Mouse (Mus musculus): ENCODE results near the gene Hoxb3. TPM values are rescaled to one million over a fixed set of nuclear protein-coding genes. Genes with fewer than 3 reads are reported as not detected.

The Hoxb3 gene
- polyA plus RNA-seq, 1 experiment from 2014 or later: 14.5 TPM

GRCm38 (mm10) chr11:96282795-96283430 is 40.2 kb upstream of the Hoxb3 start:
- H3K9ac ChIP-seq: peak overlapping the region; percentile 84
- H3K4me2 ChIP-seq: peak overlapping the region; percentile 54
- under 1% methylated on average over 49 of the region's 49 CpGs for WGBS
- peaks cover 93% of the 10 kb centered on the region for H3K27me3 ChIP-seq
- H3K36me3 ChIP-seq: no peaks in the 10 kb centered on the region
- peaks cover 3% of the 10 kb centered on the region for H3K4me1 ChIP-seq (replicated peaks)
- H3K27ac ChIP-seq: peak overlapping the region; percentile 95
- H3K9me3 ChIP-seq: no peaks in the 10 kb centered on the region
- ATAC-seq (ENCODE audit: low FRiP score): no peak
- H3K4me3 ChIP-seq: peak overlapping the region; percentile 48

GRCm38 (mm10) chr11:96284041-96284749 is 38.9 kb upstream of the Hoxb3 start:
- no peak for ATAC-seq (ENCODE audit: low FRiP score)
- Histone ChIP-seq H3K27me3 (peaks cover 95% of the 10 kb centered on the region), H3K9ac (peak overlapping the region; percentile 84)

GRCm38 (mm10) chr11:96284774-96285734 is 38.1 kb upstream of the Hoxb3 start:
- 2% methylated on average over 36 of the region's 37 CpGs for WGBS
- Histone ChIP-seq H3K9ac (peak overlapping the region; percentile 84), H3K4me3 (peak overlapping the region; percentile 48), H3K27me3 (peaks cover 95% of the 10 kb centered on the region), H3K9me3 (no peaks in the 10 kb centered on the region), H3K27ac (peak overlapping the region; percentile 95), H3K36me3 (no peaks in the 10 kb centered on the region), H3K4me1 (replicated peaks) (peaks cover 3% of the 10 kb centered on the region), H3K4me2 (peak overlapping the region; percentile 54)
- peak; percentile 67; the same call in 1 of the 2 replicates for ATAC-seq (ENCODE audit: low FRiP score)

More at GRCm38 (mm10) chr11:96284041-96284749, 38.9 kb upstream of the Hoxb3 start:
- under 1% methylated on average over 49 of the region's 49 CpGs for WGBS
- Histone ChIP-seq H3K4me1 (replicated peaks) (peaks cover 3% of the 10 kb centered on the region), H3K4me3 (peak overlapping the region; percentile 48), H3K4me2 (peak overlapping the region; percentile 54), H3K36me3 (no peaks in the 10 kb centered on the region), H3K9me3 (no peaks in the 10 kb centered on the region), H3K27ac (peak overlapping the region; percentile 95)

GRCm38 (mm10) chr11:96285771-96286738 is 37.1 kb upstream of the Hoxb3 start, which contains the start of gene Hoxb7:
Gene Hoxb7 (plus strand): TSS chr11:96286623.
- Histone ChIP-seq H3K27ac (peak within 1 kb of the TSS; percentile 95), H3K27me3 (peaks cover 97% of the 10 kb centered on the region), H3K4me1 (replicated peaks) (peaks cover 3% of the 10 kb centered on the region), H3K9ac (peak within 1 kb of the TSS; percentile 84), H3K9me3 (no peaks in the 10 kb centered on the region), H3K4me2 (peak within 1 kb of the TSS; percentile 54), H3K36me3 (no peaks in the 10 kb centered on the region), H3K4me3 (peak within 1 kb of the TSS; percentile 48)
- no peak for ATAC-seq (ENCODE audit: low FRiP score)
- WGBS: under 1% methylated on average over 43 of the region's 43 CpGs

- peak overlapping the region; percentile 95 for H3K27ac ChIP-seq
- H3K4me1 ChIP-seq (replicated peaks): peaks cover 3% of the 10 kb centered on the region
- H3K9me3 ChIP-seq: no peaks in the 10 kb centered on the region
- H3K27me3 ChIP-seq: peaks cover 94% of the 10 kb centered on the region
- H3K4me2 ChIP-seq: peak overlapping the region; percentile 54
- no peaks in the 10 kb centered on the region for H3K36me3 ChIP-seq
- under 1% methylated on average over 55 of the region's 55 CpGs for WGBS
- ATAC-seq (ENCODE audit: low FRiP score): no peak
- peak overlapping the region; percentile 84 for H3K9ac ChIP-seq
- H3K4me3 ChIP-seq: peak overlapping the region; percentile 48
Observed at GRCm38 (mm10) chr11:96286739-96287385, 36.3 kb upstream of the Hoxb3 start.

- H3K9ac ChIP-seq: peak overlapping the region; percentile 84
- H3K4me3 ChIP-seq: peak overlapping the region; percentile 48
- ATAC-seq (ENCODE audit: low FRiP score): peak; percentile 23; the same call in 1 of the 2 replicates
- H3K4me2 ChIP-seq: peak overlapping the region; percentile 54
- peaks cover 94% of the 10 kb centered on the region for H3K27me3 ChIP-seq
- no peaks in the 10 kb centered on the region for H3K9me3 ChIP-seq
- H3K36me3 ChIP-seq: no peaks in the 10 kb centered on the region
- peaks cover 3% of the 10 kb centered on the region for H3K4me1 ChIP-seq (replicated peaks)
- 0% methylated on average over 9 of the region's 9 CpGs for WGBS
- H3K27ac ChIP-seq: peak overlapping the region; percentile 95
Observed at GRCm38 (mm10) chr11:96287411-96287810, 35.7 kb upstream of the Hoxb3 start.

GRCm38 (mm10) chr11:96288455-96289221 is 34.5 kb upstream of the Hoxb3 start:
- ATAC-seq (ENCODE audit: low FRiP score): no peak
- 12% methylated on average over 1 of the region's 1 CpGs for WGBS
- H3K27me3 ChIP-seq: peaks cover 96% of the 10 kb centered on the region
- H3K27ac ChIP-seq: peak overlapping the region; percentile 95
- H3K4me2 ChIP-seq: peak overlapping the region; percentile 54
- no peaks in the 10 kb centered on the region for H3K36me3 ChIP-seq
- peaks cover 3% of the 10 kb centered on the region for H3K4me1 ChIP-seq (replicated peaks)
- H3K9ac ChIP-seq: peak overlapping the region; percentile 84
- peak overlapping the region; percentile 48 for H3K4me3 ChIP-seq
- no peaks in the 10 kb centered on the region for H3K9me3 ChIP-seq

- Histone ChIP-seq H3K27me3 (peaks cover 96% of the 10 kb centered on the region), H3K4me2 (peak overlapping the region; percentile 54), H3K27ac (peak overlapping the region; percentile 95), H3K36me3 (no peaks in the 10 kb centered on the region), H3K4me3 (peak overlapping the region; percentile 48), H3K9ac (peak overlapping the region; percentile 60), H3K4me1 (replicated peaks) (peaks cover 3% of the 10 kb centered on the region), H3K9me3 (no peaks in the 10 kb centered on the region)
- ATAC-seq (ENCODE audit: low FRiP score): no peak
- WGBS: 2% methylated on average over 21 of the region's 21 CpGs
Observed at GRCm38 (mm10) chr11:96289293-96289692, 33.8 kb upstream of the Hoxb3 start.

- Histone ChIP-seq H3K36me3 (no peaks in the 10 kb centered on the region), H3K9me3 (no peaks in the 10 kb centered on the region), H3K27me3 (peaks cover 96% of the 10 kb centered on the region), H3K4me2 (peak overlapping the region; percentile 54), H3K27ac (peak overlapping the region; percentile 95), H3K4me3 (peak overlapping the region; percentile 48), H3K9ac (peak overlapping the region; percentile 60), H3K4me1 (replicated peaks) (peaks cover 3% of the 10 kb centered on the region; the same call in 1 of the 2 replicates)
- 13% methylated on average over 6 of the region's 6 CpGs for WGBS
- no peak for ATAC-seq (ENCODE audit: low FRiP score)
Observed at GRCm38 (mm10) chr11:96289837-96290236, 33.3 kb upstream of the Hoxb3 start.

GRCm38 (mm10) chr11:96290705-96291355 is 32.3 kb upstream of the Hoxb3 start:
- H3K9me3 ChIP-seq: no peaks in the 10 kb centered on the region
- H3K9ac ChIP-seq: peak overlapping the region; percentile 65
- WGBS: 5% methylated on average over 17 of the region's 17 CpGs
- H3K4me2 ChIP-seq: peak overlapping the region; percentile 54
- H3K27me3 ChIP-seq: peaks cover 96% of the 10 kb centered on the region
- peak overlapping the region; percentile 95 for H3K27ac ChIP-seq
- no peaks in the 10 kb centered on the region for H3K36me3 ChIP-seq
- H3K4me3 ChIP-seq: peak overlapping the region; percentile 57
- H3K4me1 ChIP-seq (replicated peaks): 0 out of 2 replicates have a peak, but pooled peaks cover 3% of the 10 kb centered on the region
- no peak for ATAC-seq (ENCODE audit: low FRiP score)

All from hindbrain, embryonic 13.5 days (tissue).